Comparison of ENCODE assay signal across 16 mouse cellular contexts in genomic region chr3:142345235-142346125, GRCm38 (mm10). TPM values are rescaled to one million over a fixed set of nuclear protein-coding genes. Genes with fewer than 3 reads are reported as not detected.
DNase-seq lines count a peak whose midpoint lies in the region; ATAC-seq and TF ChIP-seq lines count a peak whose summit lies in the region.
"Had no signal": no experiment of that assay in that cellular context is flagged by ENCODE, and none has a peak within 500 bp of the region (broad histone marks: within the 10 kb centered on the region; RNA-seq: fewer than 3 reads in every experiment).

No protein-coding gene starts in this region.

- H3K4me3 ChIP-seq in kidney, adult 2 months (ENCODE audit: insufficient read depth, low read depth, low read length) = no peak overlapping the region
- H3K4me3 ChIP-seq in kidney, embryonic 15.5 days (replicated peaks) = no peak overlapping the region
- H3K4me3 ChIP-seq: erythroblast, embryonic 14.5 days; hindbrain, embryonic 10.5 days; liver, embryonic 15.5 days had no signal

- no peak for TF ChIP-seq POLR2A in kidney, adult 2 months (IDR thresholded peaks at IDR 0.05; ENCODE audit: low read depth, low read length)

- no peak for ATAC-seq in kidney, embryonic 15.5 days (replicated peaks; ENCODE audit: low FRiP score)
- ATAC-seq: intestine, embryonic 16.5 days had no signal

- no peaks in the 10 kb centered on the region for H3K27me3 ChIP-seq in kidney, adult 2 months (replicated peaks; ENCODE audit: control insufficient read depth, insufficient read depth, low read length)
- no peaks in the 10 kb centered on the region for H3K27me3 ChIP-seq in kidney, embryonic 15.5 days
- H3K27me3 ChIP-seq: liver, embryonic 15.5 days had no signal

- 63% methylated on average over 8 of the region's 8 CpGs for WGBS in kidney, adult 2 months
- WGBS in kidney, embryonic 15.5 days = 75% methylated on average over 8 of the region's 8 CpGs

- peak; percentile 21 for DNase-seq in adrenal gland, postnatal 14 days
- no peak for DNase-seq in adrenal gland, adult 2 months
- DNase-seq in kidney, adult 2 months = peak; percentile 33
- peak; percentile 81 for DNase-seq in 416B (ENCODE audit: low read depth)
- DNase-seq in fat pad, adult 2 months (ENCODE audit: extremely low read depth, low read depth, low spot score) = peak; percentile 63
- DNase-seq in right cerebral cortex, adult 2 months (ENCODE audit: low spot score in 2 of 2) = no peak
- no peak for DNase-seq in thymus, postnatal 25 days
- DNase-seq: left cerebral cortex, postnatal 4 days; right cerebral cortex, postnatal 14 days; thymus, postnatal 4 days had no signal

- H3K27ac ChIP-seq in kidney, adult 2 months (ENCODE audit: insufficient read depth, low read depth, low read length) = 0 out of 2 replicates have a peak overlapping the region, but pooled peaks have one; percentile 1
- H3K27ac ChIP-seq in kidney, embryonic 15.5 days = no peak overlapping the region
- H3K27ac ChIP-seq: hindbrain, embryonic 10.5 days; liver, embryonic 15.5 days had no signal

- H3K36me3 ChIP-seq in kidney, adult 2 months (ENCODE audit: control insufficient read depth, insufficient read depth, low read length) = no peaks in the 10 kb centered on the region
- peaks cover 19% of the 10 kb centered on the region for H3K36me3 ChIP-seq in kidney, embryonic 15.5 days
- H3K36me3 ChIP-seq: liver, embryonic 15.5 days had no signal

- H3K4me2 ChIP-seq in kidney, embryonic 15.5 days = no peak overlapping the region
- H3K4me2 ChIP-seq: liver, embryonic 15.5 days had no signal

- H3K9me3 ChIP-seq in kidney, embryonic 15.5 days (replicated peaks) = no peaks in the 10 kb centered on the region
- H3K9me3 ChIP-seq: G1E; hindbrain, embryonic 10.5 days; liver, embryonic 15.5 days had no signal

- no peak for TF ChIP-seq CTCF in kidney, adult 2 months (conservative IDR thresholded peaks at IDR 0.05; ENCODE audit: insufficient read depth, insufficient read length, low read depth, low read length)

- peaks cover 11% of the 10 kb centered on the region; the same call in 1 of the 2 replicates for H3K4me1 ChIP-seq in kidney, adult 2 months (ENCODE audit: control insufficient read depth, insufficient read depth, low read length)
- H3K4me1 ChIP-seq in kidney, embryonic 15.5 days = 0 out of 2 replicates have a peak, but pooled peaks cover 5% of the 10 kb centered on the region
- H3K4me1 ChIP-seq: liver, embryonic 15.5 days had no signal

- H3K9ac ChIP-seq in kidney, embryonic 15.5 days = no peak overlapping the region
- H3K9ac ChIP-seq: liver, embryonic 15.5 days had no signal

RNA-seq across cellular contexts. Expression of gene Pdlim5, which starts 50.0 kb away (rescaled TPM):
- 58.7 and 62.7 TPM in 2 replicates for total RNA-seq in adrenal gland, postnatal 14 days (2021)
- 100 to 1,000 TPM in 1 of 2 experiments, 10 to 100 TPM in 1; 36.0 to 107 TPM for total RNA-seq in adrenal gland, adult 2 months (2021)
- 38.6 and 67.5 TPM in 2 replicates for polyA plus RNA-seq in adrenal gland, adult 2 months (2012; rRNA removed)
- polyA plus RNA-seq in kidney, adult 2 months (2012; rRNA removed) = 62.6 and 64.5 TPM in 2 replicates
- polyA plus RNA-seq in kidney, embryonic 15.5 days (2015; fragmentation: Nextera tagmentation; extraction: Ambion mirVana) = 45.8 and 46.6 TPM in 2 replicates

Comparison
In these comparisons a context has a peak if more than half of its experiments do, and no peak if none do; other contexts are left out.
1. DNase-seq: peak in adrenal gland, postnatal 14 days (single experiment), kidney, adult 2 months (single experiment), 416B (single experiment) and fat pad, adult 2 months (single experiment); none in adrenal gland, adult 2 months (single experiment), right cerebral cortex, adult 2 months (0 of 2) and thymus, postnatal 25 days (single experiment).